Mouse (Mus musculus) kidney, embryonic 15.5 days (tissue): ENCODE measurements around the gene Casz1. TPM values are rescaled to one million over a fixed set of nuclear protein-coding genes. Genes with fewer than 3 reads are reported as not detected.

ENCODE experiments used
- ATAC-seq: fragments of 200-750 bp; cut with Nextera tagmentation; replicated peaks from 2 replicates; pipeline ENCODE4 v1.8.0; 2017; ENCODE audit warnings: moderate TSS enrichment; ENCODE audit not compliant: low FRiP score
- H3K27ac ChIP-seq: fragments of 300-500 bp; sonication (generic); 2 replicates; pipeline ENCODE4 v1.5.1; 2015; ENCODE audit warnings: mild to moderate bottlenecking, inconsistent platforms
- H3K27me3 ChIP-seq: fragments of 300-500 bp; sonication (generic); 2 replicates; pipeline ENCODE4 v1.6.1; 2015; ENCODE audit warnings: inconsistent platforms
- H3K36me3 ChIP-seq: fragments of 300-500 bp; sonication (generic); 2 replicates; pipeline ENCODE4 v1.6.1; 2015; ENCODE audit warnings: inconsistent platforms
- H3K4me1 ChIP-seq: fragments of 300-500 bp; sonication (generic); 2 replicates; pipeline ENCODE4 v1.6.1; 2015; ENCODE audit warnings: inconsistent platforms
- H3K4me2 ChIP-seq: fragments of 300-500 bp; sonication (generic); 2 replicates; pipeline ENCODE4 v1.6.1; 2015; ENCODE audit warnings: moderate library complexity, mild to moderate bottlenecking, inconsistent platforms
- H3K4me3 ChIP-seq: fragments of 300-500 bp; sonication (generic); replicated peaks from 2 replicates; pipeline ENCODE4 v1.5.1; 2015; ENCODE audit warnings: mild to moderate bottlenecking, inconsistent platforms
- H3K9ac ChIP-seq: fragments of 300-500 bp; sonication (generic); 2 replicates; pipeline ENCODE4 v1.6.1; 2015; ENCODE audit warnings: mild to moderate bottlenecking, inconsistent platforms
- H3K9me3 ChIP-seq: fragments of 300-500 bp; sonication (generic); replicated peaks from 2 replicates; pipeline ENCODE4 v1.6.1; 2016; ENCODE audit warnings: inconsistent platforms
- WGBS: fragments of 180-500 bp; shearing (Covaris S2); methylation state at CpG from one replicate; pipeline ENCODE4 v1.1.7; 2015; ENCODE audit warnings: mixed read lengths; 5-methylcytosine and 5-hydroxymethylcytosine counted together
- polyA plus RNA-seq: library from polyadenylated mRNA; unstranded; fragments of >200 nt; fragmentation: Nextera tagmentation; extraction: Ambion mirVana; gene quantifications from 2 replicates; pipeline ENCODE4 v1.2.1, GENCODE M21; 2015

The Casz1 gene
- polyA plus RNA-seq, 1 experiment from 2014 or later: 7.3 TPM

DNA sequence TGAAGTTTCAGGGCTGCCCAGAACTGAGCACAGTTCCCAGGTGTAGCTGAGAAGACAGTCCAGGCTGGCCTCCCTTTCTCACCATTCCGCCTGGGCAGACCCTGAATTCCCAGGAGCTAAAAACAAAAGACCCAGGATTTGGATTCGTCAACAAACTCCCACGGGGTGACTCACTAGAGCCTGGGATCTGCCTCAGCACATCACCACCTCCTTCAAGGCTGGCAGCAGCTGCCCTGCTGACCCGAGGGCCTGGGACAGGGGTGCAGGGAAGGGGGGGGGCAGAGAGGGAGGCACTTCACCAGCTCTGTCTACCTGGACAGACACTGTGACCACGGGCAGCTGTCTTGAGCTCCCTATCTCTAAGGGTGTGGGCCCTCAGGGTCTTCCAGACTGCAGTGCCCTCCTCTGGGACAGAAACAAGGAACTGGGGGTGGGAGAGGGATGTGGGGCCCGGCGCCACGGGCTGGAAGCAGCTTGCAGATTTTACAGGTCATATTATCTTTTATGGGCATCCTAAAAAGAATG is 24.1 kb upstream of the Casz1 start:
- no peaks in the 10 kb centered on the region for H3K9me3 ChIP-seq
- peaks cover 32% of the 10 kb centered on the region for H3K27me3 ChIP-seq
- H3K4me1 ChIP-seq: peaks cover 38% of the 10 kb centered on the region
- H3K27ac ChIP-seq: no peak overlapping the region
- ATAC-seq: no peak
- no peaks in the 10 kb centered on the region for H3K36me3 ChIP-seq
- no peak overlapping the region for H3K9ac ChIP-seq
- H3K4me3 ChIP-seq: no peak overlapping the region
- WGBS: 27% methylated on average over 8 of the region's 8 CpGs
- H3K4me2 ChIP-seq: no peak overlapping the region

DNA sequence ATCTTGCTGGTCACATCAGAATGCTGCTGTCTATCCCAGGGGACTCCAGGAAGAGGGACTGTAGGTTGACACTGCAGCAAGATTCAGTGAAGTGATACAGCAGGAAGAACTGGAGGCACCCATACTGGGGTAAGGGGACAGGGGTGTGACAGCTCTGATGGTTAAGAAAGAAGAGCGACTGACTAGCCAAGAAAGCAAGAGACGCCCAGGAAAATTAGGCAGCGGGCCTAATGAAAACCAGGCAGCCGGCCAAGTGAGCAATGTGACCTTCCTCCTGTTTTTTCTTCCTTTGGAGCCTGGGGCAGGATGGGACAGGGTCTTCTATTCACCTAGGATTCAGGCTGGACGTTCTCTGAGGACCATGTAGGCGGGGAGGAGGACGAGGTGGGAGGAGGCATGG is 22.7 kb upstream of the Casz1 start:
- 67% methylated on average over 7 of the region's 7 CpGs for WGBS
- H3K4me2 ChIP-seq: no peak overlapping the region
- peaks cover 31% of the 10 kb centered on the region for H3K27me3 ChIP-seq
- no peak overlapping the region for H3K9ac ChIP-seq
- ATAC-seq: no peak
- H3K4me3 ChIP-seq: no peak overlapping the region
- no peaks in the 10 kb centered on the region for H3K9me3 ChIP-seq
- H3K4me1 ChIP-seq: peaks cover 26% of the 10 kb centered on the region
- no peak overlapping the region for H3K27ac ChIP-seq
- H3K36me3 ChIP-seq: no peaks in the 10 kb centered on the region

DNA sequence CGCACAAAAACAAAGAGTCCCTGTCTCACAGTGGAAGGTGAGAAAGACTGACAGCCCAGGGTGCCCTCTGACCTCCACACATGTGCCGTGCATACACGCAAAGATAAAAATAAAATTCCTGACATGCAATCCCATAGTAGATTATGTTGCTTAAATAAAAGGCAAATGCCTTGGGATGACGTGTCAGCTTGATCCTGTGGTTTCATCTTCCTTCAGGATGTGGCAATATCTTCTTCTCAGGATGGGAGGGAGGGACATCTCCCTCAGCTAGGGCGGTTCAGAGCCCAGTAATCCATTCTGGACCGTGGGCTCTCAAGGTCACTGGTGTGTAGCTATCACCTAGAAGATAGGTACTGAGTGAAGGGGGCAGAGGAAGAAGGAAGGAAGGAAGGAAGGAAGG is 21.3 kb upstream of the Casz1 start:
- no peak overlapping the region for H3K4me3 ChIP-seq
- no peak overlapping the region for H3K9ac ChIP-seq
- H3K9me3 ChIP-seq: no peaks in the 10 kb centered on the region
- H3K27me3 ChIP-seq: peaks cover 29% of the 10 kb centered on the region
- no peak for ATAC-seq
- WGBS: 81% methylated on average over 6 of the region's 6 CpGs
- no peak overlapping the region for H3K4me2 ChIP-seq
- no peaks in the 10 kb centered on the region for H3K36me3 ChIP-seq
- H3K4me1 ChIP-seq: peaks cover 24% of the 10 kb centered on the region
- no peak overlapping the region for H3K27ac ChIP-seq

DNA sequence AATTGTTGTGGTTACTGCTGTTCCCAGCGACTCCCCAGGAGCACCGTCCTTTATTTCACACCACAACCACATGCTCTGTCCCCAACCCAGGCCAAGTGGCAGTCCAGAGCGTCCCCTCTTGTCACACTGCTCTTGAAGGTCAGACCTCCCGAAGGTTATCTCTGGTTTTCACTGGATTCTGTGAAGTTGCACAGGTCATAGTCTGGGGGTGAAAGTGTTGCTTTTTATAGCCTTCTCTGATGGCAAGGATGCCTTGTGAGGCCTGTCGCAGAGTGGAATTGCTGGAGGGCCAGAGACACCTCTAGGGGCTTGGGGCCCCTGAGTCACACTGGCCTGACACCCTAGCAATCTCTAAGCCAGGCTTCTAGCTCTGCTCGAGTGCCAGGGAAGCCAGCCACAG is 20.5 kb upstream of the Casz1 start:
- no peak overlapping the region for H3K4me2 ChIP-seq
- 46% methylated on average over 6 of the region's 6 CpGs for whole genome bisulfite sequencing

DNA sequence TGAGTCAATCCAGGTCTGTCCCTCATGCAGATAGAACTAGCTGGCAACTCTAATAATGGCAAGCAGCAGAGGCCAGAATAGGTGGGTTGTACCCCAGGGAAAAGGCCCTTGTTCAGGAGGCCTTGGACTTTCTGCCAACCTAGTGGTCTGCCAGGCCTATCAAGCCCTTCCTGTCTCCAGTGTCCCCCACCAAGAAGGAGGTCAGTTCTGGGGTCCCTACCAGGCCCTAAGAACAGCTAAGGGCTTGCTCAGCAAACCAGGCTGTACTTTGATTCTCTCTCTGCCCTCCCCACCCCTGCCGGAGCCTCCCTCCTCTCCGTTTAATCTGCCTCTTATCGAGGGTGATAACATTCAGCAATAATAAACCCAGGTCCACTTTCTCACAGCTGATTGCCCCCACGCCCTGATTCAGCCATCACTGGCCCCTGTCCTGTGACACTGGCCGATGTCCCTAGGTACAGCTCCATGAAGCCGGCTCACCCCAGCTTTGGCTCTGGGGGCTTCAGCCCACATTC is 19.1 kb upstream of the Casz1 start:
- H3K36me3 ChIP-seq: no peaks in the 10 kb centered on the region
- WGBS: 90% methylated on average over 6 of the region's 6 CpGs
- H3K9me3 ChIP-seq: no peaks in the 10 kb centered on the region
- no peak overlapping the region for H3K4me3 ChIP-seq
- H3K4me2 ChIP-seq: no peak overlapping the region
- no peak overlapping the region for H3K27ac ChIP-seq
- ATAC-seq: no peak
- peaks cover 20% of the 10 kb centered on the region for H3K27me3 ChIP-seq
- H3K4me1 ChIP-seq: peaks cover 15% of the 10 kb centered on the region
- H3K9ac ChIP-seq: no peak overlapping the region

More for the DNA sequence above, 20.5 kb upstream of the Casz1 start:
- H3K4me3 ChIP-seq: no peak overlapping the region
- H3K27me3 ChIP-seq: peaks cover 26% of the 10 kb centered on the region
- H3K4me1 ChIP-seq: peaks cover 22% of the 10 kb centered on the region
- no peak overlapping the region for H3K9ac ChIP-seq
- no peaks in the 10 kb centered on the region for H3K9me3 ChIP-seq
- H3K27ac ChIP-seq: no peak overlapping the region
- H3K36me3 ChIP-seq: no peaks in the 10 kb centered on the region
- ATAC-seq: no peak

DNA sequence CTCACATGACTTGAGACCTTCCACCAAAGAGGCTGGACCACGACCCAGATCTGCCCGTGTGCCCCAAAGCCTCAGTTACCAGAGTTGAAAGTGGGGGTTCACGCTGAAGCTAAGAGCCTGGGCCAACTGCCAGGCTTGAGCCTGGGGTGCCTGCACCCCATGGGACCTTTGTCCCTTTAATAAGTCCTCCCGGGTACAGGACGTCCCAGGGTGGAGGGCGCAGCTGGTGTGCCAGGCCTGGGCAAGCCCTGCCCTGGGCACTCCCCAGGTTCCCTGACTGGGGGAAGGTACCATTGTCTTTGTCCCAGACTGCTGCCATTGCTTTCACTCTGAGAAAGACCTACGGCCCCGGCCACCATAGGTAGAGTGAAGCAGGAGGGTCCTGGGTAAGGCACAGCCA is 18.2 kb upstream of the Casz1 start:
- WGBS: 85% methylated on average over 8 of the region's 8 CpGs
- no peak overlapping the region for H3K9ac ChIP-seq
- H3K4me2 ChIP-seq: no peak overlapping the region
- no peak overlapping the region for H3K27ac ChIP-seq
- H3K36me3 ChIP-seq: no peaks in the 10 kb centered on the region
- peaks cover 13% of the 10 kb centered on the region for H3K4me1 ChIP-seq
- no peak overlapping the region for H3K4me3 ChIP-seq
- H3K9me3 ChIP-seq: no peaks in the 10 kb centered on the region
- ATAC-seq: no peak
- H3K27me3 ChIP-seq: peaks cover 20% of the 10 kb centered on the region

DNA sequence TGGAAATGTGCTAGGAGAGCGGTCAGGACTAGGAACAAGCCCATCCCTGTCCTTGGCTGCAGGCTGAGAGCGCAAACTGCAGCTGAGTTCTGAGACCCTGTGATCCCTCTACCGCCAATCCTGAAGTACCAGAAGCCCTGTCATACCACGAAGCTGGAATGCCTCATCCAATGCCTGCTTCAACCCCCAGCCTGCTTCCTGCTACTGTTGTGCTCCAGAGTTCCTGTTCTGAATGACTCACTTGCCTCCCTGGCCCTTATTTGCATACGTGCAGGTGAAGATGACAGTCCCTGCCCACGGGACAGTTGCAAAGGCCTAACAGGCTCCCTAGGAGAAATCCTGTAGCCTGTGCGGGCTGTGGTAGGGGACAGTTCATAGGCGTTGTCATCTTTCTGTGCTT is 13.3 kb upstream of the Casz1 start:
- Histone ChIP-seq H3K4me3 (no peak overlapping the region), H3K36me3 (no peaks in the 10 kb centered on the region), H3K4me2 (no peak overlapping the region), H3K9ac (no peak overlapping the region), H3K27me3 (peaks cover 44% of the 10 kb centered on the region), H3K9me3 (no peaks in the 10 kb centered on the region), H3K4me1 (peaks cover 37% of the 10 kb centered on the region), H3K27ac (no peak overlapping the region)
- ATAC-seq: no peak
- WGBS: 71% methylated on average over 8 of the region's 8 CpGs

DNA sequence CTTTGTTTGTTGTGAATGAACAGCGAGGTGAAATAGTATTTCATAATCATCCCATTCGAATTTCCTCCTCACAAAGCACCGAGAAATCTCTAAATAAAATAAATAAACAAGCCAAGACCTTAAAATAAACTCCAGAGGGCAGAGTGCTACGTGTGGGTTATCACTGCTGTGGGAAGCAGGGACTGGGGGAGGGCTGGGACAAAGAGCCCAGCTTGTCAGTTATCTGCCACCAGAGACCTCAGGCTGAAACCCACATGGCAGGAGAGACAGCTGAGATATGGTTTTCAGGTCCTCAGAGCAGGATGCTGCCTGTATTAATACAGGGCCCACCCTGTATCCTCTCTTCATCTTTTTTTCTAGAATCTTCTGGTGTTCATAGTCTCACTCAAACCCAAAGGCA is 9.2 kb upstream of the Casz1 start:
- Histone ChIP-seq H3K4me2 (no peak overlapping the region), H3K4me3 (no peak overlapping the region), H3K4me1 (peaks cover 37% of the 10 kb centered on the region), H3K27me3 (peaks cover 40% of the 10 kb centered on the region), H3K36me3 (no peaks in the 10 kb centered on the region), H3K27ac (no peak overlapping the region), H3K9ac (no peak overlapping the region), H3K9me3 (no peaks in the 10 kb centered on the region)
- ATAC-seq: no peak
- 33% methylated on average over 4 of the region's 4 CpGs for WGBS

DNA sequence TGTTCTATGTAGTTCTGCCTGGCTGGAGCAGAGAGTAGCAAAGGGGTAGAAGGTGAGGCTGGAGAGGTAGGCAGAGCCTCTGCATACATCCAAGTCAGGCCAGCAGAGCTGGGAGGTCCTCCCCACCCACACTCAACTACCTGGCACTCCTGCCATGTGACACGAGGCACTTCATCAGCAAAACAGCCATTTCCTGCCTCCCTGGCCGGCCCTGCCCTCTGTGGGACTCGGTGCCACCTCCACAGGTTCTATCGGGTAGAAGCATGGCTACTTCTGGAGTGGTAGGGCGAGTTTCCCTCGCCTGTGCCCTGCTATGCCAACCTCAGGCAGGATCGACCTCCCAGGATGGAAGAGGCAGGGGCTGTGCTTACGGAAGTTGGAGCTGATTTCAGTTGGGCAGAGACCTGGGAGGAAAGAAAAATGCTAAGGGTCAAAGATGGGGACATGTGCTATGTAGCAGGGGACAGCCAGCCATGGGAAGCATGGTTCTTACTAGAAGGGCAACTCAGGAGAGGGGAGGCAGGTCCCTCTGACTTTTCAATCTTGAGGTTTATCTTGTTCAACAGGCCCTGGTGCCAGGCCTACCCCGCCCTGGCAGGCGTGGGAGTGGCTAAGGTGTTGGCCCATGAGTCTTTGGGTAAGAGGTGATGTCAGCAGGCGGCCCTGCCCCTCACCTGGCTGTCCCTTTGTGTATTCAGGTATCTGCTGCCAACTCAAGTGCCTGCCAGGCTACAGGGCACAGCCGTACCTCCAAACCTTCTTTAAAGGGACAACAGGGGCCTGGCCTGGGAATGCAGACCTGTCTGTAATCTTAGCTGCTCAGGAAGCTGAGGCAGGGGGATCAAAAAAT is 6.5 kb upstream of the Casz1 start:
- H3K4me3 ChIP-seq: no peak overlapping the region
- ATAC-seq: no peak
- H3K4me1 ChIP-seq: peaks cover 37% of the 10 kb centered on the region
- no peaks in the 10 kb centered on the region for H3K36me3 ChIP-seq
- H3K9ac ChIP-seq: no peak overlapping the region
- H3K27ac ChIP-seq: no peak overlapping the region
- H3K9me3 ChIP-seq: no peaks in the 10 kb centered on the region
- H3K4me2 ChIP-seq: no peak overlapping the region
- H3K27me3 ChIP-seq: peaks cover 47% of the 10 kb centered on the region
- WGBS: 76% methylated on average over 12 of the region's 12 CpGs

DNA sequence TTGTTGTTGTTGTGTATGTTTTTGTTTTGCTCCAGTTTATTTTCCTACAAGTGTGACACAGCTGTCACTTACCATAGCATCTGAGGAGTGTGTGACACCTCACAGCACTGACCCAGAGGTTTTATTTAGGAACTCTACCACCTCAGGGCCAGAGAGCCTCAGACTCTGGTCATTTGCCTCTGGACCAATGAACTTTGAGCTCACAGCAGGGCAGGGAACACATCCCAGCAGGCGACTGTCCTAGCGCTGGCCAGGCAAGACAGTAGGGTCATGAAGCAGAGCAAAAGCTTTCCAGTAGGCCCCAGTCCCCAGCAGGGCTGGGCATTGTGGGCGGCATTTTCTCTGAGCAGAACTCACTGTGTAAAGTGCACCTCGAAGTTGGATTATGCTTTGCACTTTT is 1.2 kb upstream of the Casz1 start:
- Histone ChIP-seq H3K9me3 (no peaks in the 10 kb centered on the region), H3K27ac (no peak overlapping the region), H3K4me1 (peaks cover 53% of the 10 kb centered on the region), H3K27me3 (peaks cover 62% of the 10 kb centered on the region), H3K36me3 (no peaks in the 10 kb centered on the region), H3K4me2 (no peak overlapping the region), H3K9ac (no peak overlapping the region), H3K4me3 (no peak overlapping the region)
- no peak for ATAC-seq
- 32% methylated on average over 4 of the region's 4 CpGs for WGBS

DNA sequence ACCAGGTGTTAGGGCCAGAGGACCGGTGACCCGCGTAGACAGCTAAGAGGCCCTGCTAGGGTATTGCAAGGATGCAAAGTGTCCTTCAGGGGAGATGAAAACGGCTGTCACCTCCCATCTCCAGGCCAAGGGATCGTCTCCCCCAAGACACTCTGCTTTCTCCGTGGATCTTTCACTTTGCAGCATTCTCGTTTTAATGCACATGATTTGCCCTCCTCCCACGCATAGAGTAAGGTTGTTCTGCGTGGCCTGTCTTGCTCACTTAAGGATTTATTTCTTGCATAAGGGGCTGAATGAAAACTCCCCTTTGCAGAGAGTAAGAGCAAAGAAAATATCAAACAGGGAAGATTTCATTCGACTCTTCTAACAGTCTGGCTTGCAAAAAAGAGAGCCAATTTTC is 593 bp upstream of the Casz1 start:
- H3K27me3 ChIP-seq: peaks cover 67% of the 10 kb centered on the region
- 0 out of 2 replicates have a peak overlapping the region, but pooled peaks have one; percentile 66 for H3K9ac ChIP-seq
- WGBS: 4% methylated on average over 10 of the region's 10 CpGs
- H3K27ac ChIP-seq: no peak overlapping the region
- peak overlapping the region; percentile 99 for H3K4me2 ChIP-seq
- no peaks in the 10 kb centered on the region for H3K9me3 ChIP-seq
- H3K4me1 ChIP-seq: peaks cover 58% of the 10 kb centered on the region
- no peaks in the 10 kb centered on the region for H3K36me3 ChIP-seq
- no peak for ATAC-seq
- H3K4me3 ChIP-seq: peak overlapping the region; percentile 78

DNA sequence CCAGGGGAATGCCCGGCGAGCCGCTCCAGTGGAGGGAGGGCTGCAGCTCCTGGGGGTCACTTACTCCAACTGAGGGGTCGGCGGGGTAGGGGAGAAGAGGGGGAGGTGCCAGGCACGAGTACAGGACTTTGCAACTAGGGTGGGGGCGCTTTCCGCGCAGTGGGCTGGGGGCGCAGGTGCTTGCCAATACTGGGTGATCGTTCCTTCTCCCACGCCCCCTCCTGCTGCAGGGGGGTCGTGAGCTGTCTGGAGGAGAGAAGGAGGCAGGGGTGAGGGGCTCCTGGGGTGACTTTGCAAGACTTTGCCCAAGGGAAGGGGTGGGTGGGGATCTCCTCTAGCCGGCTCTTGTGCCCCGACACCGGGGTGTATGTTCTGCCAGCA is 541 bp downstream of the Casz1 start:
- H3K4me1 ChIP-seq: peaks cover 64% of the 10 kb centered on the region
- ATAC-seq: no peak
- H3K27ac ChIP-seq: peak overlapping the region; percentile 86
- WGBS: 0% methylated on average over 13 of the region's 16 CpGs
- peak overlapping the region; percentile 78 for H3K4me3 ChIP-seq
- peak overlapping the region; percentile 99 for H3K4me2 ChIP-seq
- no peaks in the 10 kb centered on the region for H3K9me3 ChIP-seq
- H3K36me3 ChIP-seq: no peaks in the 10 kb centered on the region
- H3K27me3 ChIP-seq: peaks cover 71% of the 10 kb centered on the region
- H3K9ac ChIP-seq: peak overlapping the region; percentile 66
